In the genomic region with DNA sequence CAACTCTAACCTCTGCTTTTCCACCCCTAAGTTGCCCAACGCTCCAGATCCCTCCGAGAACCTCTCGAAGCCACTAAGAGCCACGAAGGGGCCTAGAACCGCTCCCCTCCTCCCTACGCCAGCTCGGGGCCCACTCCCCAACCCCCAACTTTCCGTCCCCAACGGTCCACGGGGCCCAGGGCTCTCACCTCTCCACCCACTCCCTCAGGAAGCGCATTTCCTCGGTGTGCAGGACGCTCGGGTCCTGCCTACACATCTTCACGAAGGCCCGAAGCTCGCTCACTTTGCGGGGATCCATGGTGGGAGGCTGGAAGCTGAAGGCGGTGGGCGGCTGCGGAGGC, we compare ENCODE assay signal across 1 mouse cellular context.
TF ChIP-seq lines count a peak whose summit lies in the region.

No protein-coding gene starts in this region.

TF ChIP-seq in CH12.LX, 34 proteins besides CTCF, POLR2A, EP300 and RAD21 (continued from another document):
- TF ChIP-seq PAX5 (IDR thresholded peaks at IDR 0.05; ENCODE audit: low read length): no peak
- TF ChIP-seq ELF1 (IDR thresholded peaks at IDR 0.05; ENCODE audit: low read depth, low read length): peak; percentile 7; the same call in 1 of the 2 replicates
- 0 out of 2 replicates have a peak, but pooled peaks have one; percentile 18 for TF ChIP-seq MAZ (IDR thresholded peaks at IDR 0.05; ENCODE audit: low read depth, low read length)
